Comparison of ENCODE assay signal across 22 mouse cellular contexts in the genomic region with DNA sequence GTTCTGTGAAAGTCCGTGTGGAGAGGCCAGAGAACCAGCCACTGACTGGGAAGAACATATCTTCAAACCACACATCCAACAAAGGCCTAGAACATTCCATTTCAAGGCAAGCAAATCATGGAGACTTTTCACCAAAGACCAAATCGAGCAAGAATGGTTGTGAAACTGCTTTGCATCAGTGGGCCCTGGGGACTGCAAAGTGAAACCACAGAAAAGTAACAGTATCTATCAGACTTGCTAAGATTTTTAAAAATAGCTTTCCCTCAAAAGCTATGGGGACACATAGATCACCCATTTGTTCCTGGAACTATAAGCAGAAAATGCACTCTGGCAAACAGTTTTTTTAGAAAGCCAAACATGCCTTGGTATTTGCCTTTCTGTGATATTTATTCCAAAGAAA.
"Had no signal": no experiment of that assay in that cellular context is flagged by ENCODE, and none has a peak within 500 bp of the region (broad histone marks: within the 10 kb centered on the region; RNA-seq: fewer than 3 reads in every experiment).

No protein-coding gene starts in this region.

- H3K27ac ChIP-seq: kidney, embryonic 15.5 days; limb, embryonic 10.5 days; limb, embryonic 13.5 days; liver, embryonic 12.5 days; liver, embryonic 15.5 days; lung, embryonic 15.5 days; neural tube, embryonic 12.5 days; neural tube, embryonic 15.5 days had no signal

- H3K27me3 ChIP-seq: kidney, embryonic 15.5 days; limb, embryonic 13.5 days; liver, embryonic 12.5 days; liver, embryonic 15.5 days; lung, embryonic 15.5 days; neural tube, embryonic 12.5 days; neural tube, embryonic 15.5 days had no signal

- H3K4me2 ChIP-seq: kidney, embryonic 15.5 days; limb, embryonic 13.5 days; liver, embryonic 12.5 days; liver, embryonic 15.5 days; lung, embryonic 15.5 days; midbrain, embryonic 11.5 days; neural tube, embryonic 12.5 days; neural tube, embryonic 15.5 days had no signal

- H3K9me3 ChIP-seq: kidney, embryonic 15.5 days; limb, embryonic 10.5 days; limb, embryonic 13.5 days; liver, embryonic 12.5 days; liver, embryonic 15.5 days; lung, embryonic 15.5 days; megakaryocyte, embryonic 14.5 days; neural tube, embryonic 12.5 days; neural tube, embryonic 15.5 days had no signal

- ATAC-seq: liver, embryonic 12.5 days had no signal

- H3K4me3 ChIP-seq: kidney, embryonic 15.5 days; limb, embryonic 10.5 days; limb, embryonic 13.5 days; liver, embryonic 12.5 days; liver, embryonic 15.5 days; lung, embryonic 15.5 days; megakaryocyte, embryonic 14.5 days; neural tube, embryonic 12.5 days; neural tube, embryonic 15.5 days had no signal

- H3K36me3 ChIP-seq: kidney, embryonic 15.5 days; limb, embryonic 10.5 days; limb, embryonic 13.5 days; liver, embryonic 12.5 days; liver, embryonic 15.5 days; lung, embryonic 15.5 days; neural tube, embryonic 12.5 days had no signal

- DNase-seq: kidney, adult 2 months; kidney, postnatal 10 days; kidney, postnatal 36 days; liver; lung, adult 18-20 months; lung, postnatal 10 days; lung, postnatal 36 days; midbrain, embryonic 14.5 days; right cerebral cortex, adult 18-20 months; right cerebral cortex, postnatal 25 days; spleen, adult 18-20 months; thymus, postnatal 25 days had no signal

- H3K4me1 ChIP-seq: kidney, embryonic 15.5 days; limb, embryonic 10.5 days; limb, embryonic 13.5 days; liver, embryonic 12.5 days; liver, embryonic 15.5 days; lung, embryonic 15.5 days; neural tube, embryonic 12.5 days; neural tube, embryonic 15.5 days had no signal

- H3K9ac ChIP-seq: kidney, embryonic 15.5 days; limb, embryonic 13.5 days; liver, embryonic 12.5 days; liver, embryonic 15.5 days; lung, embryonic 15.5 days; neural tube, embryonic 12.5 days; neural tube, embryonic 15.5 days had no signal
